19 mouse cellular contexts compared by ENCODE assay signal in genomic region chr5:107848964-107849363, GRCm38 (mm10). TPM values are rescaled to one million over a fixed set of nuclear protein-coding genes. Genes with fewer than 3 reads are reported as not detected.
"Had no signal": no experiment of that assay in that cellular context is flagged by ENCODE, and none has a peak within 500 bp of the region (broad histone marks: within the 10 kb centered on the region; RNA-seq: fewer than 3 reads in every experiment).

No protein-coding gene starts in this region.

- H3K9ac ChIP-seq: neural tube, embryonic 15.5 days; stomach, embryonic 15.5 days had no signal

- H3K4me3 ChIP-seq: neural tube, embryonic 15.5 days; stomach, embryonic 15.5 days had no signal

- H3K27ac ChIP-seq: neural tube, embryonic 15.5 days; stomach, embryonic 15.5 days; stomach, postnatal 0 days had no signal

- H3K4me2 ChIP-seq: neural tube, embryonic 15.5 days; stomach, embryonic 15.5 days had no signal

- DNase-seq: retina, postnatal 1 day; right cerebral cortex, postnatal 14 days; right cerebral cortex, postnatal 25 days; right cerebral cortex, postnatal 4 days; spleen, adult 18-20 months; thymus, adult 18-20 months; thymus, adult 2 months; thymus, postnatal 14 days; thymus, postnatal 25 days; thymus, postnatal 36 days; thymus, postnatal 4 days had no signal

- H3K9me3 ChIP-seq: neural tube, embryonic 15.5 days; stomach, embryonic 15.5 days had no signal

- H3K27me3 ChIP-seq: neural tube, embryonic 15.5 days; stomach, embryonic 15.5 days had no signal

- H3K36me3 ChIP-seq: neural tube, embryonic 15.5 days; stomach, embryonic 15.5 days had no signal

RNA-seq across cellular contexts. Expression of gene Ube2d2b, which starts 19.1 kb away (rescaled TPM):
- total RNA-seq: neutrophil, adult 5-6 weeks had no signal
- polyA plus RNA-seq: small intestine, adult 2 months; spleen, adult 2 months; stomach, postnatal 0 days; thymus, postnatal 0 days; urinary bladder, adult 2 months had no signal
